Mouse (Mus musculus): ENCODE measurements around the gene Rph3al. TPM values are rescaled to one million over a fixed set of nuclear protein-coding genes. Genes with fewer than 3 reads are reported as not detected.

The Rph3al gene
- polyA plus RNA-seq, 1 experiment: 0.47 TPM

GRCm38 (mm10) chr11:75792535-75792934 is 145.7 kb downstream of the Rph3al start:
- TF ChIP-seq CTCF (IDR thresholded peaks at IDR 0.05; ENCODE audit: borderline replicate concordance, insufficient read depth, low read length) (no peak), POLR2A (IDR thresholded peaks at IDR 0.05; ENCODE audit: low read depth, low read length) (no peak)
- Histone ChIP-seq H3K27ac (ENCODE audit: insufficient read depth, low read length) (no peak overlapping the region), H3K4me1 (ENCODE audit: control insufficient read depth, insufficient read depth, low read length) (no peaks in the 10 kb centered on the region), H3K4me3 (ENCODE audit: insufficient read depth, low read length) (no peak overlapping the region)

GRCm38 (mm10) chr11:75785897-75786296 is 152.3 kb downstream of the Rph3al start:
- Histone ChIP-seq H3K4me3 (ENCODE audit: insufficient read depth, low read length) (no peak overlapping the region), H3K27ac (ENCODE audit: insufficient read depth, low read length) (no peak overlapping the region), H3K4me1 (ENCODE audit: control insufficient read depth, insufficient read depth, low read length) (no peaks in the 10 kb centered on the region)
- TF ChIP-seq CTCF (IDR thresholded peaks at IDR 0.05; ENCODE audit: borderline replicate concordance, insufficient read depth, low read length): no peak
- TF ChIP-seq POLR2A (IDR thresholded peaks at IDR 0.05; ENCODE audit: low read depth, low read length): no peak

GRCm38 (mm10) chr11:75783799-75784198 is 154.4 kb downstream of the Rph3al start:
- no peak overlapping the region for H3K4me3 ChIP-seq (ENCODE audit: insufficient read depth, low read length)
- no peak overlapping the region for H3K27ac ChIP-seq (ENCODE audit: insufficient read depth, low read length)
- no peaks in the 10 kb centered on the region for H3K4me1 ChIP-seq (ENCODE audit: control insufficient read depth, insufficient read depth, low read length)
- TF ChIP-seq POLR2A (IDR thresholded peaks at IDR 0.05; ENCODE audit: low read depth, low read length) (no peak), CTCF (IDR thresholded peaks at IDR 0.05; ENCODE audit: borderline replicate concordance, insufficient read depth, low read length) (no peak)

- Histone ChIP-seq H3K4me1 (ENCODE audit: control insufficient read depth, insufficient read depth, low read length) (no peaks in the 10 kb centered on the region), H3K27ac (ENCODE audit: insufficient read depth, low read length) (no peak overlapping the region), H3K4me3 (ENCODE audit: insufficient read depth, low read length) (no peak overlapping the region)
- peak; percentile 89 for TF ChIP-seq CTCF (IDR thresholded peaks at IDR 0.05; ENCODE audit: borderline replicate concordance, insufficient read depth, low read length)
- no peak for TF ChIP-seq POLR2A (IDR thresholded peaks at IDR 0.05; ENCODE audit: low read depth, low read length)
Observed at GRCm38 (mm10) chr11:75781919-75782318, 156.3 kb downstream of the Rph3al start.

Other genes starting within 250 kb of the Rph3al start
- 662 and 701 TPM in 2 replicates for gene Ywhae, start 205.6 kb downstream of the Rph3al start, polyA plus RNA-seq (2011; ENCODE audit: insufficient read length, low read depth, missing spikeins)
- 1.5 and 1.9 TPM in 2 replicates for gene Doc2b, start 142.4 kb downstream of the Rph3al start, polyA plus RNA-seq (2011; ENCODE audit: insufficient read length, low read depth, missing spikeins)
- not detected in 2 replicates for gene 1700016K19Rik, start 61.5 kb upstream of the Rph3al start, polyA plus RNA-seq (2011; ENCODE audit: insufficient read length, low read depth, missing spikeins)
- 67.5 and 82.6 TPM in 2 replicates for gene Rflnb, start 89.4 kb upstream of the Rph3al start, polyA plus RNA-seq (2011; ENCODE audit: insufficient read length, low read depth, missing spikeins)
- gene Vps53, start 241.2 kb upstream of the Rph3al start, polyA plus RNA-seq (2011; ENCODE audit: insufficient read length, low read depth, missing spikeins): 40.1 and 40.9 TPM in 2 replicates
- 17.5 and 20.8 TPM in 2 replicates for gene Fam57a, start 241.2 kb upstream of the Rph3al start, polyA plus RNA-seq (2011; ENCODE audit: insufficient read length, low read depth, missing spikeins)

Measured in embryonic fibroblast, embryonic 13.5 days (primary cell).